Mouse (Mus musculus): ENCODE measurements around the gene Lifr. TPM values are rescaled to one million over a fixed set of nuclear protein-coding genes. Genes with fewer than 3 reads are reported as not detected.
A peak's percentile ranks its signal among the peaks of the same experiment; 100 is the strongest.

The Lifr gene
- polyA plus RNA-seq, 1 experiment: 14.8 TPM

DNA sequence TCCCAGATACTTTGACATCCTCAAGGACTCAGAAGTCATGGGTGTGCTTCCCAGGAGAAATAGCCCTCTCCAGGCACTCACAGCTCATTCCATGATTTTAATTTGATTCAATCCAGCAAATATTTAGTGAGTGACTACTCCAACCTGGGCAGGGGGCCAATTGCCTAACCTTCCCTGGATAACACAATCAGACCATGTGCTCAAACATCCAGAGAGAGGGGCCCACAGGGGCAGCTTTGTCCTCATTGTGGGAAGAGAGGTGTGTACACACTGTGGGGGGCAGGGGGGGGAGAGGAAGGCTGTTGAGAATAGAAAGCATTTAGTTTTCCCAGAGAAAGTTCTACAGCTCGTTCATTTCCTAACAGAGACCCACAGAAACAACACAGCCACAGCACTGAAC lies 123.3 kb downstream of the Lifr start:
- Histone ChIP-seq H3K4me2 (ENCODE audit: low read depth) (no peak overlapping the region), H3K27me3 (ENCODE audit: control insufficient read depth, insufficient read depth, insufficient read length) (no peaks in the 10 kb centered on the region), H3K79me2 (ENCODE audit: control insufficient read depth, insufficient read depth) (no peaks in the 10 kb centered on the region), H3K4me3 (no peak overlapping the region), H3ac (ENCODE audit: control insufficient read depth, insufficient read length) (no peak overlapping the region), H3K36me3 (ENCODE audit: control insufficient read depth, insufficient read depth) (no peaks in the 10 kb centered on the region)
- TF ChIP-seq TCF3 (IDR thresholded peaks at IDR 0.05; ENCODE audit: insufficient read length, low read depth): no peak
- no peak for TF ChIP-seq POLR2AphosphoS2 (IDR thresholded peaks at IDR 0.05; ENCODE audit: insufficient read length, low read depth)
- TF ChIP-seq MYOG (IDR thresholded peaks at IDR 0.05; ENCODE audit: control insufficient read depth in 1 of 3, insufficient read depth in 1 of 3, insufficient read length in 2 of 3, low read depth in 2 of 3): no peak
- TF ChIP-seq MAX (IDR thresholded peaks at IDR 0.05; ENCODE audit: low read depth): no peak
- no peak for TF ChIP-seq POLR2A (IDR thresholded peaks at IDR 0.05; ENCODE audit: insufficient read length, low read depth)
- no peak for TF ChIP-seq MYOD1 (IDR thresholded peaks at IDR 0.05; ENCODE audit: control insufficient read depth in 1 of 3, insufficient read length in 2 of 3, low read depth in 2 of 3)
- TF ChIP-seq CEBPB (IDR thresholded peaks at IDR 0.05; ENCODE audit: insufficient read depth, poor library complexity, severe bottlenecking): no peak
- no peak for TF ChIP-seq E2F4 (IDR thresholded peaks at IDR 0.05; ENCODE audit: insufficient read depth)
- TF ChIP-seq REST (IDR thresholded peaks at IDR 0.05; ENCODE audit: insufficient read depth, insufficient read length): no peak
- no peak for TF ChIP-seq USF1 (IDR thresholded peaks at IDR 0.05; ENCODE audit: low read depth)
- TF ChIP-seq SRF (IDR thresholded peaks at IDR 0.05; ENCODE audit: control insufficient read depth, insufficient read length, low read depth): no peak
- no peak for TF ChIP-seq TCF12 (IDR thresholded peaks at IDR 0.05; ENCODE audit: insufficient read depth, poor library complexity, severe bottlenecking)

DNA sequence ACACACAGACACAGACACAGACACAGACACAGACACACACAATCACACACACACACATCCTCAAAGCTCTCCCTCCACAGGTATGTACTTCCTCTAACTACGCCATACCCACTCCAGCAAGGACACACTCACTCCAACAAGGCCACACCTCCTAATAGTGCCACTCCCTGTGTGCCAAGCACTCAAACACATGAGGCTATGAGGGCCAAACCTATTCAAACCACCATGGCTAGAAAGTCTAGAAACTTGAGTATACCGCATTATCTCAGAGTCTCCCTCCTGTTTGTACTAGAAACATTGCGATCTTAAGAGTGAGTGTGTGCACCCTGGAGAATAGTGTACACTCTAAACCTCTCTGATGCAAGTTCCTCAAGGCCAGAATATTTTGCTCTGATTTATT lies 125.4 kb downstream of the Lifr start:
- Histone ChIP-seq H3K4me3 (no peak overlapping the region), H3K79me2 (ENCODE audit: control insufficient read depth, insufficient read depth) (no peaks in the 10 kb centered on the region), H3ac (ENCODE audit: control insufficient read depth, insufficient read length) (no peak overlapping the region), H3K36me3 (ENCODE audit: control insufficient read depth, insufficient read depth) (no peaks in the 10 kb centered on the region), H3K27me3 (ENCODE audit: control insufficient read depth, insufficient read depth, insufficient read length) (no peaks in the 10 kb centered on the region), H3K4me2 (ENCODE audit: low read depth) (no peak overlapping the region)
- TF ChIP-seq MYOD1 (IDR thresholded peaks at IDR 0.05; ENCODE audit: control insufficient read depth in 1 of 3, insufficient read length in 2 of 3, low read depth in 2 of 3): no peak
- no peak for TF ChIP-seq POLR2A (IDR thresholded peaks at IDR 0.05; ENCODE audit: insufficient read length, low read depth)
- TF ChIP-seq REST (IDR thresholded peaks at IDR 0.05; ENCODE audit: insufficient read depth, insufficient read length): no peak
- no peak for TF ChIP-seq POLR2AphosphoS2 (IDR thresholded peaks at IDR 0.05; ENCODE audit: insufficient read length, low read depth)
- no peak for TF ChIP-seq CEBPB (IDR thresholded peaks at IDR 0.05; ENCODE audit: insufficient read depth, poor library complexity, severe bottlenecking)
- TF ChIP-seq TCF12 (IDR thresholded peaks at IDR 0.05; ENCODE audit: insufficient read depth, poor library complexity, severe bottlenecking): no peak
- TF ChIP-seq E2F4 (IDR thresholded peaks at IDR 0.05; ENCODE audit: insufficient read depth): no peak
- no peak for TF ChIP-seq TCF3 (IDR thresholded peaks at IDR 0.05; ENCODE audit: insufficient read length, low read depth)

DNA sequence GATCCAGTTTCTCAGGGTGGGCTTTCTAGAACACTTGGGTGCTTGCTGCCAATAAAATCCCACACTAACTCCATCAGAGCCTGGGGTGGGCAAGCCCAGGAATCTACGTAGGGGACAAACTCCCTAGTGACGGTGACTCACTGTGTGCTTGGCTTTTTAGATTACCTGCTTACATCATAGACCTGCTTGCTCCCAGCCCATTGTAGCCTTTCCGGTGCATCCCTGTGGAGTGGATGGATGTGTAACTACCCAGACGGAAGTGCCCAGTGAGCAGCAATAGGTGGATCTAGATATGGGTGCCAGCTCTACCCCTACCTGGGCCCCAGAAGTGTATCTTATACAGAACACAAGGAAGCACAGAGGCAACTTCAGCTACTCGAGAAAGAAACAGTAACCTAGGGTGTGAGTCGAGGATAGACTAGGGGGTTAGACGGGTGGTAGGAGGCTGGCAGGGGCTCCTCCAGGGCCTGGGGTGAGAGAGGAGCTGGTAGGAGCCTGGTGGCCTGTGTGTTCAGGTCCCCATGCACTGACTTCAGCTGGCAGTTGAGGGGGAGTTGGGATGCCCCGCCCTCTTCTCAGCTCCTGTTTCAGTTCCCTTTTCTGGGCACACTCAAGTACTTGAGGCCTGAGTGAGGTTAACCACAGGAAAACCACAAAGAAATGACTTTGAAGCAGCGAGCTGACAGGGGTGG lies 126.3 kb downstream of the Lifr start:
- no peaks in the 10 kb centered on the region for H3K36me3 ChIP-seq (ENCODE audit: control insufficient read depth, insufficient read depth)
- no peak overlapping the region for H3ac ChIP-seq (ENCODE audit: control insufficient read depth, insufficient read length)
- no peak for TF ChIP-seq MYOD1 (IDR thresholded peaks at IDR 0.05; ENCODE audit: control insufficient read depth in 1 of 3, insufficient read length in 2 of 3, low read depth in 2 of 3)
- TF ChIP-seq TCF12 (IDR thresholded peaks at IDR 0.05; ENCODE audit: insufficient read depth, poor library complexity, severe bottlenecking): no peak
- TF ChIP-seq POLR2AphosphoS2 (IDR thresholded peaks at IDR 0.05; ENCODE audit: insufficient read length, low read depth): no peak
- no peak for TF ChIP-seq POLR2A (IDR thresholded peaks at IDR 0.05; ENCODE audit: insufficient read length, low read depth)
- no peak for TF ChIP-seq MAX (IDR thresholded peaks at IDR 0.05; ENCODE audit: low read depth)
- TF ChIP-seq E2F4 (IDR thresholded peaks at IDR 0.05; ENCODE audit: insufficient read depth): no peak
- no peak for TF ChIP-seq USF1 (IDR thresholded peaks at IDR 0.05; ENCODE audit: low read depth)
- TF ChIP-seq SRF (IDR thresholded peaks at IDR 0.05; ENCODE audit: control insufficient read depth, insufficient read length, low read depth): peak; percentile 90
- TF ChIP-seq TCF3 (IDR thresholded peaks at IDR 0.05; ENCODE audit: insufficient read length, low read depth): no peak
- peak in 1 of 3 experiments; percentile 51 for TF ChIP-seq MYOG (IDR thresholded peaks at IDR 0.05; ENCODE audit: control insufficient read depth in 1 of 3, insufficient read depth in 1 of 3, insufficient read length in 2 of 3, low read depth in 2 of 3)
- no peak for TF ChIP-seq CEBPB (IDR thresholded peaks at IDR 0.05; ENCODE audit: insufficient read depth, poor library complexity, severe bottlenecking)
- TF ChIP-seq REST (IDR thresholded peaks at IDR 0.05; ENCODE audit: insufficient read depth, insufficient read length): no peak
- no peaks in the 10 kb centered on the region for H3K79me2 ChIP-seq (ENCODE audit: control insufficient read depth, insufficient read depth)
- H3K27me3 ChIP-seq (ENCODE audit: control insufficient read depth, insufficient read depth, insufficient read length): no peaks in the 10 kb centered on the region
- H3K4me2 ChIP-seq (ENCODE audit: low read depth): peak overlapping the region; percentile 54
- no peak overlapping the region for H3K4me3 ChIP-seq

DNA sequence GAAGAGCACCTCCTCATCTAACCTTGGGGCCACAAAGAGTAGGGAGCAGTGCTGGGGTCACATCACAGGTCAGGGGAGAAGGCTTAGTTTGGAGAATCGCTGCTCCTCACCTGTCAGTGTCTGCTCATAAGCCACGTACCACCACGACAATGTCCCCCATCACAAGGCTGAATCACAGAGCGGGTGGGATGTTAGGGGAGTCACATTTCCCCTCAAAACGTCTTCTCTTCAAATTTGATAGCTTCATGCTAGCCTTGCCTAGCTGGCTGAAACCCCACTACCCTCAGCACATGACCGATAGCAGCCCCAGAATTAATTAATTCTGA lies 126.8 kb downstream of the Lifr start:
- TF ChIP-seq POLR2AphosphoS2 (IDR thresholded peaks at IDR 0.05; ENCODE audit: insufficient read length, low read depth) (no peak), SRF (IDR thresholded peaks at IDR 0.05; ENCODE audit: control insufficient read depth, insufficient read length, low read depth) (no peak), TCF3 (IDR thresholded peaks at IDR 0.05; ENCODE audit: insufficient read length, low read depth) (no peak), MYOD1 (IDR thresholded peaks at IDR 0.05; ENCODE audit: control insufficient read depth in 1 of 3, insufficient read length in 2 of 3, low read depth in 2 of 3) (peak in 2 of 3 experiments; percentile 60 to 90), POLR2A (IDR thresholded peaks at IDR 0.05; ENCODE audit: insufficient read length, low read depth) (no peak), CEBPB (IDR thresholded peaks at IDR 0.05; ENCODE audit: insufficient read depth, poor library complexity, severe bottlenecking) (no peak), E2F4 (IDR thresholded peaks at IDR 0.05; ENCODE audit: insufficient read depth) (no peak), REST (IDR thresholded peaks at IDR 0.05; ENCODE audit: insufficient read depth, insufficient read length) (no peak)
- H3K4me2 ChIP-seq (ENCODE audit: low read depth): peak overlapping the region; percentile 54
- H3K36me3 ChIP-seq (ENCODE audit: control insufficient read depth, insufficient read depth): no peaks in the 10 kb centered on the region
- H3K79me2 ChIP-seq (ENCODE audit: control insufficient read depth, insufficient read depth): no peaks in the 10 kb centered on the region
- no peak overlapping the region for H3K4me3 ChIP-seq
- no peak overlapping the region for H3ac ChIP-seq (ENCODE audit: control insufficient read depth, insufficient read length)
- H3K27me3 ChIP-seq (ENCODE audit: control insufficient read depth, insufficient read depth, insufficient read length): no peaks in the 10 kb centered on the region

Measured in myocyte (in vitro differentiated cells).